Mouse (Mus musculus) midbrain, embryonic 12.5 days (tissue): ENCODE data around the gene Cox4i2. TPM values are rescaled to one million over a fixed set of nuclear protein-coding genes. Genes with fewer than 3 reads are reported as not detected.

ENCODE experiments used
- ATAC-seq: fragments of 200-750 bp; cut with Nextera tagmentation; 2 replicates; pipeline ENCODE4 v1.8.0; 2017; ENCODE audit warnings: low read depth, moderate TSS enrichment, moderate library complexity; ENCODE audit not compliant: low FRiP score
- H3K27ac ChIP-seq: fragments of 300-500 bp; sonication (generic); replicated peaks from 2 replicates; pipeline ENCODE4 v1.5.1; 2016; ENCODE audit warnings: mild to moderate bottlenecking
- H3K27me3 ChIP-seq: fragments of 300-500 bp; sonication (generic); 2 replicates; pipeline ENCODE4 v1.6.1; 2016; ENCODE audit warnings: mild to moderate bottlenecking
- H3K36me3 ChIP-seq: fragments of 300-500 bp; sonication (generic); 2 replicates; pipeline ENCODE4 v1.6.1; 2016
- H3K4me1 ChIP-seq: fragments of 300-500 bp; sonication (generic); 2 replicates; pipeline ENCODE4 v1.6.1; 2016
- H3K4me2 ChIP-seq: fragments of 300-500 bp; sonication (generic); replicated peaks from 2 replicates; pipeline ENCODE4 v1.6.1; 2016; ENCODE audit warnings: mild to moderate bottlenecking, moderate library complexity
- H3K4me3 ChIP-seq: fragments of 300-500 bp; sonication (generic); 2 replicates; pipeline ENCODE4 v1.5.1; 2016; ENCODE audit warnings: mild to moderate bottlenecking
- H3K9ac ChIP-seq: fragments of 300-500 bp; sonication (generic); replicated peaks from 2 replicates; pipeline ENCODE4 v1.6.1; 2016; ENCODE audit warnings: mild to moderate bottlenecking, moderate library complexity
- H3K9me3 ChIP-seq: fragments of 300-500 bp; sonication (generic); 2 replicates; pipeline ENCODE4 v1.6.1; 2016; ENCODE audit warnings: mild to moderate bottlenecking
- WGBS: fragments of 180-500 bp; shearing (Covaris S2); methylation state at CpG from one replicate; pipeline ENCODE4 v1.1.7; 2016; 5-methylcytosine and 5-hydroxymethylcytosine counted together
- polyA plus RNA-seq: library from polyadenylated mRNA; unstranded; fragments of >200 nt; fragmentation: Nextera tagmentation; extraction: Ambion mirVana; gene quantifications from 2 replicates; pipeline ENCODE4 v1.2.1, GENCODE M21; 2016

Cox4i2 gene
- polyA plus RNA-seq, 1 experiment from 2014 or later: 3.9 TPM

DNA sequence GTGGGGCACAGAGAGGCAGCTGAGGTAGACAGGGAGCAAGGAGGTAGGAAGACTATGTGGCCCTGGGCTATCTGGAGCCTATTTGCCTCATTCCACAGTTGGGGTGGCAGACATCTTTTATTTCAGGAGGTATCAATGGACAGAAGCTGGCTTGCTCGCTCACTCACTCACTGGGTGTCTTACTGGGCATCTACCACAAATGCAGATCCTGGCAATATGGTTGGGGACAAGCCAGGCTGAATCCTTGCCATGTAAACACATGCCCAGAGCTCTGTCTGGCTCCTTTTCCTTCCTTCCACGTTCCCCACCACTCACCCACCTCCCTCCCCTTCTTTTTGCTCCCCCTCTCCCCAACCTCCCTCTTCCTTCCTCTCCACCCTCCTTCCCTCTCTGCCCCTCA, 3.5 kb downstream of the Cox4i2 start:
- Histone ChIP-seq H3K4me1 (peaks cover 13% of the 10 kb centered on the region), H3K4me3 (no peak overlapping the region), H3K27me3 (peaks cover 17% of the 10 kb centered on the region), H3K9ac (no peak overlapping the region), H3K36me3 (no peaks in the 10 kb centered on the region), H3K27ac (no peak overlapping the region), H3K4me2 (no peak overlapping the region), H3K9me3 (no peaks in the 10 kb centered on the region)
- WGBS: 67% methylated on average over 2 of the region's 2 CpGs
- ATAC-seq: no peak

DNA sequence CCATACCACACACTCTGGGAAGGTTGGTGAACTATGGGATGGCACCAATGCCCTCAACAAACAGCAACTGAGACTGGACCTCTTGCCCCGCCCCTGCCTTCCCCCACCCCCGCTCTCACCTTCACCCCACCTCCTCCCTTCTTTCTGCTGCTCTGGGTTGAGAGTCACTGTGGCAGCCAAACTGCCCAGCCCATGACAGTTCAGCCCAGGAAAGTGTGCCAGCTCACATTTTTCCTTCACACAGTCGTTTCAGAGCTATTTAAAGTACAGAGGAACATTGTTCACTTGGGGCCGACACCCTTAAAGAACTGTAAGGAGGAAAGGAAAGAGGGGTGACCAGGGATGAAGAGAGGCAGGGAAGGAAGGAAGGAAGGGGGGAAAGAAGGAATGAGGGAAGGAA, 4.4 kb downstream of the Cox4i2 start:
- no peak for ATAC-seq
- no peak overlapping the region for H3K4me3 ChIP-seq
- H3K9ac ChIP-seq: no peak overlapping the region
- no peaks in the 10 kb centered on the region for H3K9me3 ChIP-seq
- no peak overlapping the region for H3K4me2 ChIP-seq
- peaks cover 14% of the 10 kb centered on the region for H3K27me3 ChIP-seq
- H3K36me3 ChIP-seq: no peaks in the 10 kb centered on the region
- 73% methylated on average over 4 of the region's 4 CpGs for WGBS
- H3K4me1 ChIP-seq: peaks cover 13% of the 10 kb centered on the region
- H3K27ac ChIP-seq: no peak overlapping the region

DNA sequence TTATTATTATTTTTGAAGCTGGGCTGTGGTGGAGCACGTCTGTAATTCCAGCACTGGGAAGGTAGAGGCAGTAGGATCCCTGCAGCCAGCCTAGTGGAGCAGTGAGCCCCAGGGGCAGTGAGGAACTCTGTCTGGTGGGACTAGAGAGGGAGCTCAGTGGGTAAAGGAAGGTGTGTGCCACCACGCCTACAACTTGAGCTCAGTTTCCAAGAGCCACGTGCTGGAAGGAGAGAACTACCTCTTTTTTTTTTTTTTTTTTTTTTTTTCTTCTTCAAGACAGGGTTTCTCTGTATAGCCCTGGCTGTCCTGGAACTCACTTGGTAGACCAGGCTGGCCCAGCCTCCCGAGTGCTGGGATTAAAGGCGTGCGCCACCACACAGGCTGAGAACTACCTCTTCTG, 9.3 kb downstream of the Cox4i2 start:
- Histone ChIP-seq H3K9me3 (no peaks in the 10 kb centered on the region), H3K27me3 (0 out of 2 replicates have a peak, but pooled peaks cover 3% of the 10 kb centered on the region), H3K4me1 (peaks cover 18% of the 10 kb centered on the region), H3K27ac (no peak overlapping the region), H3K9ac (no peak overlapping the region), H3K4me2 (no peak overlapping the region), H3K4me3 (no peak overlapping the region), H3K36me3 (no peaks in the 10 kb centered on the region)
- WGBS: 78% methylated on average over 6 of the region's 6 CpGs
- no peak for ATAC-seq

DNA sequence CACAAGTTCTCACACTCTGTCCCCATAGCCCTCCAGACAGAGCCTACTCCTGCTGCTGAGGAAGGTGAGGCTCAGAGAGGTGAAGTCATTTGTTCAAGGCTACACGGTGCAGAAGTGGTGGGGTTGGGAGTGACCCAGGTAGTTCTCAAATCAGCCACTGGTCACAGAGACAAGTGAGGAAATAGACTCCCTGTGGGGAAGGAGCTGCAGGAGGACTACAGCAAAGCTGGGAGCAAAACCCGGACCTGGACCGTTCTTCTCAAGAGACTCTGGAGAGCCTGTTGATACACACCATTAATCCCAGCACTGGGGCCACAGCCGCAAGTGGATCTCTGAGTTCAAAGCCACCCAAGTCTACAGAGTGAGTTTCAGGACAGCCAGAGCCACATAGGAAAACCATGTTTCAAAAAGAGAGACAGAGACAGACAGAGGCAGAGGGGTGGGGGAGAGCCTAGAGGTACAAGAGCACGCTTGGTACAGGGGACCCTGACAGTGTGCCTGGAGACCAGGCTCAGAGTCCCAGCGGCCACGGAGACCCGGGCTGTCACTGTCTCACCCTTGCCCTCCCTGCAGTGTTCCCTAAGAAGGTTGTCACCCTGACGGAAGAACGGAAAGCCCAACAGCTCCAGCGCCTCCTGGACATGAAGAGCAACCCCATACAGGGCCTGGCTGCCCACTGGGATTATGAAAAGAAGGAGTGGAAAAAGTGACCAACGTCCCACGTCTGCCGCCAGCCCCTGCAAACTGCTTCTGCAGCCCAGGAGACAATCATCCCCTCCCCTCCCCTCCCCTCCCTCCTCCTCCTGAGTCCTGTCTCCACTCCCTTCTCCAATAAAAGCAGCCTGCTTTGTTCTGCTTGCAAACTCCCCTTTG, 10.4 kb downstream of the Cox4i2 start:
- no peaks in the 10 kb centered on the region for H3K36me3 ChIP-seq
- H3K27ac ChIP-seq: no peak overlapping the region
- H3K4me3 ChIP-seq: peak overlapping the region; percentile 14; the same call in 1 of the 2 replicates
- peaks cover 18% of the 10 kb centered on the region for H3K4me1 ChIP-seq
- ATAC-seq: peak; percentile 48; the same call in 1 of the 2 replicates
- 1% methylated on average over 14 of the region's 14 CpGs for WGBS
- H3K4me2 ChIP-seq: peak overlapping the region; percentile 45
- H3K9ac ChIP-seq: peak overlapping the region; percentile 49
- H3K9me3 ChIP-seq: no peaks in the 10 kb centered on the region
- 0 out of 2 replicates have a peak, but pooled peaks cover 3% of the 10 kb centered on the region for H3K27me3 ChIP-seq

DNA sequence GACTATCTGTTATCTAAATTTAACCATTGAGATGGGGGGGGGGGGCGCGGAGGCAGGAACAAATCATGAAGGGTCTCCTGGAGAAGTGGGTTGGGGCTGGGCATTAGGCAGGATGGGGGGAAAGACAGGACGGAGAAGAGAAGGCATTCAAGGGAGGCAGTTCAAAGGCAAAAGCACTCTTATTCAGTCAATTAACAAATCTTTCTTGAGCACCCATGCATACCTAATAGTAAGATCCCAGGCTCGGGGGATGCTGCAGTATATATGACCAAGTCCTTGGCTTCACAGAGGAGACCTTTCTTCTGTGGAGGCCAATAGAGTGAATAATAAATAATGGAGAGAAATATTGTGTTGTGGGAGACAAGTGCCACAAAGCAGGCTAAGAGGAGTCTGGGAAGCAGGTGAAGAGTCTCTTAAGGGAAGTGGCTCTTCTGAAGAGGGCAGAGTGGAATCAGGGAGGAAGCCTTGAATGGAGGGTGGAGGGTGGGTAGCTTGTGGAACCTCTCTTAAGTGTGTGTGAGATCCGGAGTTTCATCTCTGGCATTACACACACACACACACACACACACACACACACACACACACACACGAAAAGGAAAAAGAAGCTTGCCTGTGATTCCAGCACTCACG, 11.2 kb downstream of the Cox4i2 start:
- ATAC-seq: 0 out of 2 replicates have a peak, but pooled peaks have one; percentile 34
- H3K9ac ChIP-seq: peak overlapping the region; percentile 49; the same call in 1 of the 2 replicates
- peak overlapping the region; percentile 45 for H3K4me2 ChIP-seq
- no peaks in the 10 kb centered on the region for H3K9me3 ChIP-seq
- H3K27me3 ChIP-seq: 0 out of 2 replicates have a peak, but pooled peaks cover 3% of the 10 kb centered on the region
- WGBS: 22% methylated on average over 7 of the region's 7 CpGs
- no peak overlapping the region for H3K27ac ChIP-seq
- H3K4me3 ChIP-seq: no peak overlapping the region
- peaks cover 18% of the 10 kb centered on the region for H3K4me1 ChIP-seq
- H3K36me3 ChIP-seq: no peaks in the 10 kb centered on the region

DNA sequence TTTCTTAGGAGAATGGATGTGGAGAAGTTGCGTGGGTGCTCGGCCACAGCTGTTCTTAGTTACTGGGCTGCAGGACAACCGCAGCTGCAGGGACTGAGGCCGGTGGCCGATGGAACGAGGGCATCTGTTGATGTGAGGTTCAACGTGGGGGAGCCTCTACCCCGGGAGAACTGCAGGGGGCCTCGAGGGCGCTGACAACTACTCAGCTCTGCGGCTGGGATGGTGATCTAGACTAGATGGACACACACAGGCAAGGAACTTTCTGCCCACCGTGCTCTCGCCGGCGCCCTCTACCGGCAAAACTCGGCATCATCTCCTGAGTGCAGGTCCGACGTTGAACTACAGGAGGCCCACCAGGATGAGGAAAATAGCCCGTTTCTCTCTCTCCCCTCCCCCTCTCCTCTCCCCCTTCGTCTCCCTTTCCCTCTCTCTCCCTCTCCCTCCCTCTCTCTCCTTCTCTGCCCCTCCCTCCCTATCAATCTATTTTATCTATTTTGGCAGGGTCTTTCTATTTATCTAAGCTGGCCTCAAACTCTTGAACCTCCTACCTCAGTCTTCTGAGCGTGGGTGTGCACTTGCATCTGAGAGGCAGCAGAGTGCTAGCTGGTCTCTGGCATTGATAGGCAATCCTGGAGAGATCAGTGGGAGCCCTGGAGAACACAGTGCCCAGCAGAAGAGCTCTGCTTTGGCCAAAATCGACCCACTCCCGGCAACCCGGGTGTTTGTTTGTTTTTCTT, 12.6 kb downstream of the Cox4i2 start:
- Histone ChIP-seq H3K27me3 (0 out of 2 replicates have a peak, but pooled peaks cover 3% of the 10 kb centered on the region), H3K36me3 (no peaks in the 10 kb centered on the region), H3K4me2 (no peak overlapping the region), H3K4me1 (peaks cover 18% of the 10 kb centered on the region), H3K9me3 (no peaks in the 10 kb centered on the region), H3K9ac (no peak overlapping the region), H3K27ac (no peak overlapping the region), H3K4me3 (no peak overlapping the region)
- ATAC-seq: no peak
- 21% methylated on average over 25 of the region's 25 CpGs for WGBS

DNA sequence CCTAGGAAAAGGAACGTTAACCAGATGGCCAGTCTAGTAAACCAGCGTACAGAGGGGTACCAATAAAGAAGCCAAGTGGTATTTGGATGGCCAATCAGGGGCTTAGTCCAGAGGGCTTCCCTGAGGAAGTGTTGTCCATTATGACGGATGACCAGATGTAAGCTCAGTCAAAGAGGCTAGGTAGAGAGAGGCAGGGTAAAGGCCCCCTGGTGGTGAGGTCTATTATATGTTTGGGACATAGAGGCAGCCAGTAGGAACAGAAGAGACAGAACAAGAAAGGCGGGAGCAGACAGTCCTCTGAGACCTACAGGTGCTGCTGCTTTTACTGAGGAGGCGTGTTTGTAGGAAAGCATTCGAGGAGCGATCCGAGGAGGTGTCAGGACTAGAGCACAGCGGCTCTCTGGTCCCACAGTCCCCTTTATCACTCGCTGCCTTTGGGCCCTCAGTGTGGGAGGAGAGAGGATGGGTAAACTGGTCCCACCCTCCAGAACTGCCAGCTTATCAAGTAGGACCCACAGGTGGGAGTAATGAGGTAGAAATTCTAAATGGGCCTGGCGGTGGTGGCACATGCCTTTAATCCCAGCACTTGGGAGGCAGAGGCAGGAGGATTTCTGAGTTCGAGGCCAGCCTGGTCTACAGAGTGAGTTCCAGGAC, 13.8 kb downstream of the Cox4i2 start:
- Histone ChIP-seq H3K9ac (no peak overlapping the region), H3K27ac (no peak overlapping the region), H3K4me2 (no peak overlapping the region), H3K27me3 (0 out of 2 replicates have a peak, but pooled peaks cover 3% of the 10 kb centered on the region), H3K9me3 (no peaks in the 10 kb centered on the region), H3K4me3 (no peak overlapping the region), H3K36me3 (no peaks in the 10 kb centered on the region), H3K4me1 (peaks cover 18% of the 10 kb centered on the region)
- 0 out of 2 replicates have a peak, but pooled peaks have one; percentile 11 for ATAC-seq
- WGBS: 65% methylated on average over 12 of the region's 12 CpGs

DNA sequence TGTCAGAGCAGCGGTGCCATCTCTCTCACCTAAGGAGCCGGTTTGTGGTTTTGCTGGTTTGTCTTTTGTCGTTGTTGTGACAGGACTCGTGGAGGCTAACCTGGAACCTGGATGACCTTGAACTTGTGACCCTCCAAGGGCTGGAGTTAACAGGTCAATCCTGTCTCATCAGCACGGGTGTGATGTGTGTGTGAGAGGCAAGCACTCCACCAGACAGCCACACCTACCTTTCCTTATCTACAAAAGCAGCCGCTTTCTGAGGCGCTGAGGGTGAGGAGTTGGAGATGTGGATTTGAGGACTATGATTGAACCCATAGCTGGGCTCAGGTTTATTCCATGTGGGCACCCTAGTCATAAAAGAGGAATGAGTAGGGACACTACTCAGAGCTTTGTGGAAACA, 15.7 kb downstream of the Cox4i2 start:
- ATAC-seq: no peak
- peaks cover 10% of the 10 kb centered on the region for H3K4me1 ChIP-seq
- 89% methylated on average over 7 of the region's 7 CpGs for WGBS
- no peak overlapping the region for H3K4me2 ChIP-seq
- no peaks in the 10 kb centered on the region for H3K27me3 ChIP-seq
- H3K4me3 ChIP-seq: no peak overlapping the region
- no peaks in the 10 kb centered on the region for H3K9me3 ChIP-seq
- H3K9ac ChIP-seq: no peak overlapping the region
- no peak overlapping the region for H3K27ac ChIP-seq
- H3K36me3 ChIP-seq: no peaks in the 10 kb centered on the region

DNA sequence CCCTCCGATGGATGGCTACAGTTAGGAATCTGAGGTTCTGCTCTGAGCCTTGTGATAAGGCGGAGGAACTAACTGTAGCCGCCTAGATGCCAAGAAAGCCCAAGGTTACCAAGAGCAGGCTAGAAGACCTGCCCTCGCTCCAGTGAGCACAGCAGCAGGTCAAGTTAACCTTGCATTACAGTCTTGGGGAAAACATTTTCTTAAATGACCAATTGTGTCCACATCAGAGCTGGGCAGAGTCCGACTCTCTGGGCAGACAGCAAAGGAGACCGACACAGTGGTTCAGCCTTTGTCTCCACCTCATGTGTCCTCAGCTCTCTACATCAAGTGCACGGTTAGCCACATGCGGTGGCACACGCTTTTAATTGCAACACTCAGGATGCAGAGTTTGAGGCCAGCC, 17.6 kb downstream of the Cox4i2 start:
- Histone ChIP-seq H3K9me3 (no peaks in the 10 kb centered on the region), H3K4me2 (no peak overlapping the region), H3K27ac (no peak overlapping the region), H3K36me3 (no peaks in the 10 kb centered on the region), H3K9ac (no peak overlapping the region), H3K4me3 (no peak overlapping the region), H3K27me3 (no peaks in the 10 kb centered on the region), H3K4me1 (no peaks in the 10 kb centered on the region)
- ATAC-seq: no peak
- WGBS: 91% methylated on average over 9 of the region's 9 CpGs

DNA sequence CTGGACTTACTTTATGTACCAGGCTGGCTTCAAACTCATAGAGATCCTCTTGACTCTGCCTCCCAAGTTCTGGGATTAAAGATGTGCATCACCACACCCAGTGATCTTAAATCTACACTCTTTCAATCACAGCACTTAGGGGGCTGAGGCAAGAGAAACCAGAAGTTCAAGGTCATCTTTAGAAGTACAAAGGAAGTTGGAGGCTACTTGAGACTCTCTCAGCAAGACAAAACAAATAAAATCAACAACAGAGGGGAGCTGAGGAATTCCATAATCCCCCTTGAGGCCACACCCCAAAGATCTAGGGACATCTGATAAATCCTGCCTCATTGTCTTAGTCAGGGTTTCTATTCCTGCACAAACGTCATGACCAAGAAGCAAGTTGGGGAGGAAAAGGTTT, 18.3 kb downstream of the Cox4i2 start:
- H3K27me3 ChIP-seq: no peaks in the 10 kb centered on the region
- 30% methylated on average over 1 of the region's 1 CpGs for WGBS
- no peak overlapping the region for H3K27ac ChIP-seq
- no peaks in the 10 kb centered on the region for H3K9me3 ChIP-seq
- no peak overlapping the region for H3K9ac ChIP-seq
- no peak for ATAC-seq
- H3K36me3 ChIP-seq: no peaks in the 10 kb centered on the region
- H3K4me1 ChIP-seq: no peaks in the 10 kb centered on the region
- H3K4me3 ChIP-seq: no peak overlapping the region
- no peak overlapping the region for H3K4me2 ChIP-seq

DNA sequence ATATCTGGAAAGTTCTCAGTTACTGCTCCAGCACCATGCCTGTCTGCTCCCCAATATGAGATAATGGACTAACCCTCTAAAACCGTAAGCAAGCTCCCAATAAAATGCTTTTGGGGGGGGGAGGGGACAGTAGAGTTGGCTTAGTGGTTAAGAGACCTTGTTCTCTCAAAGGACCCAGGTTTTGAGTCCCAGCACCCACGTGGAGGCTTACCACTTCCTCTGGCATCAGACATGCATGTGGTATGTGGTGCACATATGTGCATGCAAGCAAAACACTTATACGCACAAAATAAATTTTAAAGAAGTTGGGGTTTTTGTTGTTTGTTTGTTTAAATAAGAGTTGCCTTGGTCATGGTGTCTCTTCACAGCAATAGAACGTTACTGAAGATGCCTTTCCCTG, 21.4 kb downstream of the Cox4i2 start:
- 77% methylated on average over 4 of the region's 4 CpGs for WGBS
- Histone ChIP-seq H3K4me2 (no peak overlapping the region), H3K4me1 (no peaks in the 10 kb centered on the region), H3K9ac (no peak overlapping the region), H3K36me3 (peaks cover 12% of the 10 kb centered on the region; the same call in 1 of the 2 replicates), H3K4me3 (no peak overlapping the region), H3K27me3 (no peaks in the 10 kb centered on the region), H3K9me3 (no peaks in the 10 kb centered on the region), H3K27ac (no peak overlapping the region)
- ATAC-seq: no peak
